Mouse (Mus musculus): ENCODE measurements around the gene Tdg. TPM values are rescaled to one million over a fixed set of nuclear protein-coding genes. Genes with fewer than 3 reads are reported as not detected.

Tdg gene
- polyA plus RNA-seq, 1 experiment from 2014 or later: 158 TPM

DNA sequence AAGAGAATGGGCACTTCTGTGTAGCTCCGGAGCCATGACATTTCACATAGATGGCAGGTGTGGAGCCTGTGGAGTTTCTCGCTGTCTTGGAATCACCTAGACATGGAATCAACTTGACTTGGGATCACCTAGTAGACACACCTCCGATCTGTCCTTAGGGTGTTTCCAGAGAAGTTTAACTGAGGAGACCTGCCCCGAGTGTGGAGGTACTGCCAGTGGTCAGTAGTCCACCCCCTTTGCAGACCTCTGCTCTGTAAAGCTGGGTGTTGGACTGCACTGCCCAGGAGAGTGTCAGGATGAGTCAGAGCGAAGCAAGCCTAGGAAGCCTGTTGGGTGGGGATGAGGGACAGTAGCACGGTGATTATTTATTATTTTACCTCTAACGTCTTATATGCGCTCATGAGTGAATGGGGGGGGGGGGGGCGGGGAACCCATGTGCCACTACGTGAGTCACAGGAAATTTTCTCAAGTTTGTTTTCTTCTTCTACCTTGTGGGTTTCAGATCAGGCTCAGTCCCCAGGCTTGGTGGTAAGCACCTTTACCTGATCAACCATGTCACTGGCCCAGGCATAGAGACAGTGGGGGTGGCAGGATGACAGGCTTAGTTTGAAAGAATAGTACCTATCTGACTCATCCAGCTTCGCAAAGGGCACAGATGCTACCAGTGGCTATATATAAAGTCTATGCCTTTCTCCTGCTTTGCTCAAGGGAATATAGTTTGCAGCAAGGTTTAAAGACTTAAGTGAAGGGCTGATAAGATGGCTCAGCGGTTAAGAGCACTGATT is 3.1 kb downstream of the Tdg start:
- Histone ChIP-seq H3K27ac (ENCODE audit: low read length) (no peak overlapping the region), H3K4me1 (ENCODE audit: insufficient read depth, low read length) (peaks cover 15% of the 10 kb centered on the region), H3K9me3 (ENCODE audit: low read length) (peaks cover 5% of the 10 kb centered on the region; the same call in 1 of the 2 replicates), H3K4me3 (ENCODE audit: low read length) (no peak overlapping the region), H3K36me3 (ENCODE audit: insufficient read depth, low read length) (peaks cover 28% of the 10 kb centered on the region), H3K27me3 (ENCODE audit: insufficient read depth, low read length) (no peaks in the 10 kb centered on the region), H3K9ac (replicated peaks; ENCODE audit: low read length) (no peak overlapping the region), H3K4me2 (replicated peaks; ENCODE audit: low read depth, low read length) (no peak overlapping the region)
- ATAC-seq (ENCODE audit: low FRiP score, low TSS enrichment): no peak
- 94% methylated on average over 12 of the region's 12 CpGs for WGBS

DNA sequence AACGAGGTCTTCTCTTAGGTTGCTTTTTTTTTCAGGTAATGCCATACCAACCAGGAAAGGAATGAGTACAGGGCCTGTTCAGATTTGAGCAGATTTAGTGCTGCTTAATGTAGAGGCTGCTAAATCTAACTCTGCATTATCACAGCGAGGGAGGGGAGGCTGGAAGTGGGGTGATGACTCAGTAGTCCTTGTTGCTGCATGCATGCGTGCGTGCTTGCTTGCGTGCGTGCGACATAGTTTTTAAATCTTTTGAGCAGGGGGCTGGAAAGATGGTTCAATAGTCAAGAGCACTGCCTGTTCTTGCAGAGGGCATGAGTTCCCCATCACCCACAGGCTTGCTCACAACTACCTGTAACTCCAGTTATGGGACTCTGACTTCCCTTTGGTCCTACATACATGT is 4.7 kb downstream of the Tdg start:
- H3K36me3 ChIP-seq (ENCODE audit: insufficient read depth, low read length): peaks cover 38% of the 10 kb centered on the region
- H3K9ac ChIP-seq (replicated peaks; ENCODE audit: low read length): no peak overlapping the region
- H3K9me3 ChIP-seq (ENCODE audit: low read length): peaks cover 5% of the 10 kb centered on the region; the same call in 1 of the 2 replicates
- 98% methylated on average over 7 of the region's 7 CpGs for WGBS
- H3K27me3 ChIP-seq (ENCODE audit: insufficient read depth, low read length): no peaks in the 10 kb centered on the region
- no peak overlapping the region for H3K27ac ChIP-seq (ENCODE audit: low read length)
- H3K4me3 ChIP-seq (ENCODE audit: low read length): no peak overlapping the region
- ATAC-seq (ENCODE audit: low FRiP score, low TSS enrichment): no peak
- no peak overlapping the region for H3K4me2 ChIP-seq (replicated peaks; ENCODE audit: low read depth, low read length)
- H3K4me1 ChIP-seq (ENCODE audit: insufficient read depth, low read length): peaks cover 15% of the 10 kb centered on the region

DNA sequence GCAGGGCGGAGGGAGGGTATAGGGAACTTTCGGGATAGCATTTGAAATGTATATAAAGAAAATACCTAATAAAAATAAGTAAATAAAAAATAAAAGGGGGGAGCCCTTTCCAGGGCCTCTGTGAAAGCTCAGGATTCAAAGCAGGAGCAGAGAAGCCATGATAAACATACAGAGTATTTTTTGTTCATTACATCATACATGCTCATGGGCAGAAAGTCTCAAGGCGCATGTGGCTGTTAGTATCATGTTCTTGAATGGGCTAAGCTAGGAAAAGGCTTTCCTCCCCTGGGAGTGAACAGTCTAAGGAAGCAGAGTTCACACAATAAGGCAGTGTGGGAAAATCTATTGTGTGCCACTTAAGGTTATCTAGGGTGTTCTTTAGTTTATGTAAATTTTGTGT is 6.7 kb downstream of the Tdg start:
- no peak for ATAC-seq (ENCODE audit: low FRiP score, low TSS enrichment)
- Histone ChIP-seq H3K4me3 (ENCODE audit: low read length) (no peak overlapping the region), H3K27ac (ENCODE audit: low read length) (no peak overlapping the region), H3K4me2 (replicated peaks; ENCODE audit: low read depth, low read length) (no peak overlapping the region), H3K9me3 (ENCODE audit: low read length) (peaks cover 5% of the 10 kb centered on the region; the same call in 1 of the 2 replicates), H3K9ac (replicated peaks; ENCODE audit: low read length) (no peak overlapping the region), H3K36me3 (ENCODE audit: insufficient read depth, low read length) (peaks cover 53% of the 10 kb centered on the region), H3K4me1 (ENCODE audit: insufficient read depth, low read length) (peaks cover 5% of the 10 kb centered on the region), H3K27me3 (ENCODE audit: insufficient read depth, low read length) (no peaks in the 10 kb centered on the region)
- 92% methylated on average over 3 of the region's 3 CpGs for WGBS

DNA sequence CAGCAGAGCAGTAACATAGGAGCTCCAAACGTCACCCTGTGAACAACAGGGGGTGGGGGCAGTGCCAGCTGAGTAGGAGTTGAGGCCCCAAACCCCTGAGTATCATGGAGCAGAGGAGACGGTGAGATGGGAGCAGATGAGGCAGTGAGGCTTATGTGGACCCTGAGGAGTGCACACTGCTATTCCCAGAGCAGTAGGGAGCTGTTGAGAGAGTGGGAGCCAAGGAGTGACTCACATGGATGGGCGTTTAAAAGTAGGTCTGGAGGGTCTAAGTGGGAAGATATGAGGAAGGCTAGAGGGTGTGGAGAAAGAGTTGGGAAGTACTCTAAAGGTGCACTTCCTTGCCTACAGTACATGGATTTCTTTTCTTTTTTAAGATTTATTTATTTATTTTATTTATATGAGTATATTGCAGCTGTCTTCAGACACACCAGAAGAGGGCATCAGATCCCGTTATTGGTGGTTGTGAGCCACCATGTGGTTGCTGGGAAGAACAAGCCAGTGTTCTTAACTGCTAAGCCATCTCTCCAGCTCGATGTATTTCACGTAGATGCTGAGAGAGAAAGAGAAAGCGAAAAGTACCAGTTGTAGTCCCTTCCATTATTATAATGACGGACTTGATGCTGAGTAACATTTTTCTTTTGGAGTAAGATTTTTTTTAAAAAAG is 9.5 kb downstream of the Tdg start:
- no peak overlapping the region for H3K4me2 ChIP-seq (replicated peaks; ENCODE audit: low read depth, low read length)
- H3K27ac ChIP-seq (ENCODE audit: low read length): no peak overlapping the region
- no peak overlapping the region for H3K9ac ChIP-seq (replicated peaks; ENCODE audit: low read length)
- peaks cover 57% of the 10 kb centered on the region for H3K36me3 ChIP-seq (ENCODE audit: insufficient read depth, low read length)
- no peak overlapping the region for H3K4me3 ChIP-seq (ENCODE audit: low read length)
- H3K9me3 ChIP-seq (ENCODE audit: low read length): no peaks in the 10 kb centered on the region
- WGBS: 91% methylated on average over 8 of the region's 8 CpGs
- no peaks in the 10 kb centered on the region for H3K4me1 ChIP-seq (ENCODE audit: insufficient read depth, low read length)
- H3K27me3 ChIP-seq (ENCODE audit: insufficient read depth, low read length): no peaks in the 10 kb centered on the region
- no peak for ATAC-seq (ENCODE audit: low FRiP score, low TSS enrichment)

DNA sequence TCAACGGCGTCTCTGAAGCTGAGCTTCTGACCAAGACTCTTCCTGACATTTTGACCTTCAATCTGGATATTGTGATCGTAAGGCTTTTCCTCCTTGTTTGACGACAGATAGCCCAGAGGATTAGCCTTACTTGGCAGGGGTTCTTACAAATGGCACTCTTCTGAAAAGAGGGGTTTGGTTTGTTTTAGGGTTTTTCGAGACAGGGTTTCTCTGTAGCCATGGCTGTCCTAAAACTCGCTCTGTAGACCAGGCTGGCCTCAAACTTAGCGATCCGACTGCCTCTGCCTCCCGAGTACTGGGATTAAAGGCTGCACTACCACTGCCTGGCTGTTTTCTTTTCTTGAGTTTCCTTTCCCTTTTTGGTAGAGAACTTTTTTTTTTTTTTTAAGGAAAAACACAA is 11.9 kb downstream of the Tdg start:
- no peak overlapping the region for H3K4me2 ChIP-seq (replicated peaks; ENCODE audit: low read depth, low read length)
- WGBS: 96% methylated on average over 9 of the region's 9 CpGs

DNA sequence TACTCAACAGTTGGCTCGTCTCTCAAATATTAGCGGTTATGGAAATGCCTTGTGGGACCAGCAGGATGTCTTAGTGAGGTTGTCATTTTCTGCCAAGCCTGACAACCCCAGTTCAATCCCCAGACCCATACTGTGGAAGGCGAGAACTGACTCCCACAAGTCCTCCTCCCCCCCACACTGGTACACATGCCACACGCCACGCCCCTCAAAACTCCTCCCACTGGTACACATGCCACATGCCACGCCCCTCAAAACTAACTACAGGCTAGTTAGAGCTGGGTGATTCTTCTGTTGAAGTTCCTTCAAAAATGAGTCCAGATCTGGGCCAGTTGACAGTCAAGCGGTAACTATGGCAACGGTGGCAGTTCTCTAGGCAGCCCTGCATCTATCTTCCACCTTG is 16.5 kb downstream of the Tdg start:
- no peak overlapping the region for H3K4me3 ChIP-seq (ENCODE audit: low read length)
- no peak overlapping the region for H3K4me2 ChIP-seq (replicated peaks; ENCODE audit: low read depth, low read length)
- ATAC-seq (ENCODE audit: low FRiP score, low TSS enrichment): no peak
- H3K9me3 ChIP-seq (ENCODE audit: low read length): no peaks in the 10 kb centered on the region
- peaks cover 67% of the 10 kb centered on the region for H3K36me3 ChIP-seq (ENCODE audit: insufficient read depth, low read length)
- no peaks in the 10 kb centered on the region for H3K27me3 ChIP-seq (ENCODE audit: insufficient read depth, low read length)
- H3K4me1 ChIP-seq (ENCODE audit: insufficient read depth, low read length): no peaks in the 10 kb centered on the region
- no peak overlapping the region for H3K27ac ChIP-seq (ENCODE audit: low read length)
- no peak overlapping the region for H3K9ac ChIP-seq (replicated peaks; ENCODE audit: low read length)
- 91% methylated on average over 8 of the region's 8 CpGs for WGBS

More for the DNA sequence above, 11.9 kb downstream of the Tdg start:
- no peak for ATAC-seq (ENCODE audit: low FRiP score, low TSS enrichment)
- Histone ChIP-seq H3K36me3 (ENCODE audit: insufficient read depth, low read length) (peaks cover 76% of the 10 kb centered on the region), H3K27ac (ENCODE audit: low read length) (no peak overlapping the region), H3K4me1 (ENCODE audit: insufficient read depth, low read length) (no peaks in the 10 kb centered on the region), H3K4me3 (ENCODE audit: low read length) (no peak overlapping the region), H3K9me3 (ENCODE audit: low read length) (no peaks in the 10 kb centered on the region), H3K27me3 (ENCODE audit: insufficient read depth, low read length) (no peaks in the 10 kb centered on the region), H3K9ac (replicated peaks; ENCODE audit: low read length) (no peak overlapping the region)

DNA sequence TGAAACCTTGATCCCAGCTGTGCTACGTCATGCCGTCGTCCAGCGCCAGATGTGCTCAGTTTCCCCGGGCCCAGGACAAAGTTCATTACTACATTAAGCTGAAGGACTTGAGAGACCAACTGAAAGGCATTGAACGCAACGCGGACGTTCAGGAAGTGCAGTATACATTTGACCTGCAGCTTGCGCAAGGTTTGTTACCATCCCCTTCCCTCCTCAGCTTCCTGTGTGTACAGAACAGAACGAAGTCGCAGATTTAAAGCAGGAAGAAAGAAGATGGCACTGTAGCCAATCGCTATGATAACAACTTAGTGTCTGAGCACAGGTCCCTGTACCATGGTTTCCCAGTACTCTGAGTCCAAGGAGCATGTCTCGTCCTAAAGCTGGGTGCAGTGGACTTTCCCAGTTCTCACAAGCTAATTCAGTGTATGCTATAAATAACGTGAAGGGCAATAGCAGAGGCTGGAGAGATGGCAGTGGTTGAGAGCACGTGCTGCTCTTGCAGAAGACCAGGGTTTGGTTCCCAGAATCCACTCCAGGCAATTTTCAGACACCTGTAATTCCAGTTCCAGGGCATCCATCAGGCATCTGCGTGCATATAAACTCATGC is 17.7 kb downstream of the Tdg start:
- Histone ChIP-seq H3K9me3 (ENCODE audit: low read length) (no peaks in the 10 kb centered on the region), H3K27ac (ENCODE audit: low read length) (no peak overlapping the region), H3K4me1 (ENCODE audit: insufficient read depth, low read length) (no peaks in the 10 kb centered on the region), H3K4me2 (replicated peaks; ENCODE audit: low read depth, low read length) (no peak overlapping the region), H3K36me3 (ENCODE audit: insufficient read depth, low read length) (peaks cover 61% of the 10 kb centered on the region), H3K27me3 (ENCODE audit: insufficient read depth, low read length) (no peaks in the 10 kb centered on the region), H3K4me3 (ENCODE audit: low read length) (no peak overlapping the region), H3K9ac (replicated peaks; ENCODE audit: low read length) (no peak overlapping the region)
- 79% methylated on average over 17 of the region's 17 CpGs for WGBS
- no peak for ATAC-seq (ENCODE audit: low FRiP score, low TSS enrichment)

DNA sequence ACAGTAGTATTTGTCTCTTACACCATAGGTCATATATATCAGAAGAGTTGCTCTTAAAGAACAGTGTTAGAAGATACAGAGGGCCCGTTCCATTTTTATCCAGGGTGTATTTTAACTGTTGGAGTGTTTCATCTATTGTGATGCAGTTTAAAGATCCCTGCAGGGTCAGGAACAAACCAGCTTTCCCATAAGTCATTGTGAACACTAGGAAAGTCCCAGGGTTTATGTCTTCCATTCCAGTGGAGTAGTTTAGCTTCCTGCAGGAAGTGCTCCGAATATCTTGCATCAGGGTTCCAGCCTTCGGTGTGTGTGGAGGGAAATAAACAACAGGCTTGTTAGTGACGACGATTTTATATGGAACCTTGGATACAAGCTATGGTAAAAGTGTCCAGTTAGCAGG is 21.6 kb downstream of the Tdg start:
- H3K4me3 ChIP-seq (ENCODE audit: low read length): no peak overlapping the region
- WGBS: 84% methylated on average over 5 of the region's 5 CpGs
- H3K4me2 ChIP-seq (replicated peaks; ENCODE audit: low read depth, low read length): no peak overlapping the region
- H3K9me3 ChIP-seq (ENCODE audit: low read length): no peaks in the 10 kb centered on the region
- H3K27me3 ChIP-seq (ENCODE audit: insufficient read depth, low read length): no peaks in the 10 kb centered on the region
- no peak overlapping the region for H3K27ac ChIP-seq (ENCODE audit: low read length)
- peaks cover 32% of the 10 kb centered on the region for H3K36me3 ChIP-seq (ENCODE audit: insufficient read depth, low read length)
- H3K4me1 ChIP-seq (ENCODE audit: insufficient read depth, low read length): no peaks in the 10 kb centered on the region
- no peak overlapping the region for H3K9ac ChIP-seq (replicated peaks; ENCODE audit: low read length)
- no peak for ATAC-seq (ENCODE audit: low FRiP score, low TSS enrichment)

DNA sequence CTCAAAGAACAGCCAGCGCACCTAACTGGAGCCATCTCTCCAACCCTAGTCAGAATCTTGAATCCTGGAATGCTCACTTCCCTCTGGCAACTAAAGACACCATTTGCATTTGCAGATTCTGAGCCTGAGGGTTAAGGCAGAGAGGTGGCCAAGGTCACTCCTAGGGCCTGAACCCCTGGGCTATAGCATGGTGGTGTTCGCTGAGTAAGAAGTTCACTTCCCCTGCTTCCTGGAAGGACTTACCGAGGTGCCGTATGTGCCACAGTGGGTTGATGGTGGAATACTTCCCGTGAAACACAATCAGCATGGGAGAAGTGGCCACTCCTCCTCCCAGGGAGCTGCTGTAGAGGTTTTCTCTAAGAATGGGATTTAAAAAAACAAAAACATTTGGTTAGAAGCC is 23.0 kb downstream of the Tdg start:
- Histone ChIP-seq H3K4me2 (replicated peaks; ENCODE audit: low read depth, low read length) (no peak overlapping the region), H3K36me3 (ENCODE audit: insufficient read depth, low read length) (peaks cover 20% of the 10 kb centered on the region), H3K9me3 (ENCODE audit: low read length) (no peaks in the 10 kb centered on the region), H3K27me3 (ENCODE audit: insufficient read depth, low read length) (no peaks in the 10 kb centered on the region), H3K4me3 (ENCODE audit: low read length) (no peak overlapping the region), H3K9ac (replicated peaks; ENCODE audit: low read length) (no peak overlapping the region), H3K27ac (ENCODE audit: low read length) (no peak overlapping the region), H3K4me1 (ENCODE audit: insufficient read depth, low read length) (no peaks in the 10 kb centered on the region)
- no peak for ATAC-seq (ENCODE audit: low FRiP score, low TSS enrichment)
- WGBS: 71% methylated on average over 5 of the region's 5 CpGs

DNA sequence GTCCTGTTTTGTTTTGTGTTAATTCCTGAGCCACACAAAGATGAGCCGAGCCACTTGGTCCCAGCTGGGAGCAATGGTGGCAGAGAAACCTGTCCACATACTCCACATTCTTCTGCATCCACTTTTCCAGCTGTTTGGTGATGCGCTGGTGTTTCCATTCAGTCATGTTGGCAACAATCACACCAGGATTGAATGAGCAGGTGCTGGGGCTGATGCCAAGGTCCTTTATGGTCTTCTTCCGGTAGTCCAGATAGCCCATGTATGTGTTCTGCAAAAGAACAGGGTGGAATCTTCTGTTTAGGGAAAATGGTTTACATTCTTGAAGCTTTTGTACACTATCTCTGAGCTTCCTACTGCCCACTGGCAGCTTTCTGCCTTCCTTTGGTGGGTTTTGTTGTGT is 25.0 kb downstream of the Tdg start:
- Histone ChIP-seq H3K4me2 (replicated peaks; ENCODE audit: low read depth, low read length) (no peak overlapping the region), H3K9me3 (ENCODE audit: low read length) (no peaks in the 10 kb centered on the region), H3K27ac (ENCODE audit: low read length) (no peak overlapping the region), H3K27me3 (ENCODE audit: insufficient read depth, low read length) (no peaks in the 10 kb centered on the region), H3K36me3 (ENCODE audit: insufficient read depth, low read length) (peaks cover 13% of the 10 kb centered on the region), H3K9ac (replicated peaks; ENCODE audit: low read length) (no peak overlapping the region), H3K4me1 (ENCODE audit: insufficient read depth, low read length) (no peaks in the 10 kb centered on the region), H3K4me3 (ENCODE audit: low read length) (no peak overlapping the region)
- WGBS: 84% methylated on average over 3 of the region's 3 CpGs
- no peak for ATAC-seq (ENCODE audit: low FRiP score, low TSS enrichment)

Measured in kidney, embryonic 16.5 days (tissue).